Mouse (Mus musculus) forebrain, embryonic 12.5 days (tissue): ENCODE data around the gene Fubp3. TPM values are rescaled to one million over a fixed set of nuclear protein-coding genes. Genes with fewer than 3 reads are reported as not detected.

Experiments used
- ATAC-seq: fragments of 200-750 bp; cut with Nextera tagmentation; 2 replicates; pipeline ENCODE4 v1.8.0; 2017; ENCODE audit warnings: moderate TSS enrichment; ENCODE audit not compliant: low FRiP score
- H3K27ac ChIP-seq: fragments of 300-500 bp; sonication (generic); 2 replicates; pipeline ENCODE4 v1.5.1; 2016; ENCODE audit warnings: mild to moderate bottlenecking
- H3K27me3 ChIP-seq: fragments of 300-500 bp; sonication (generic); 2 replicates; pipeline ENCODE4 v1.6.1; 2016; ENCODE audit warnings: mild to moderate bottlenecking
- H3K36me3 ChIP-seq: fragments of 300-500 bp; sonication (generic); replicated peaks from 2 replicates; pipeline ENCODE4 v1.6.1; 2016; ENCODE audit warnings: mild to moderate bottlenecking
- H3K4me1 ChIP-seq: fragments of 300-500 bp; sonication (generic); 2 replicates; pipeline ENCODE4 v1.6.1; 2016
- H3K4me2 ChIP-seq: fragments of 300-500 bp; sonication (generic); 2 replicates; pipeline ENCODE4 v1.6.1; 2016; ENCODE audit warnings: mild to moderate bottlenecking, moderate library complexity
- H3K4me3 ChIP-seq: fragments of 300-500 bp; sonication (generic); replicated peaks from 2 replicates; pipeline ENCODE4 v1.5.1; 2016; ENCODE audit warnings: mild to moderate bottlenecking
- H3K9ac ChIP-seq: fragments of 300-500 bp; sonication (generic); 2 replicates; pipeline ENCODE4 v1.6.1; 2016; ENCODE audit warnings: mild to moderate bottlenecking
- H3K9me3 ChIP-seq: fragments of 300-500 bp; sonication (generic); 2 replicates; pipeline ENCODE4 v1.6.1; 2016
- WGBS: fragments of 180-500 bp; shearing (Covaris S2); methylation state at CpG from one replicate; pipeline ENCODE4 v1.1.7; 2016; 5-methylcytosine and 5-hydroxymethylcytosine counted together
- microRNA-seq: library from miRNA; unstranded; fragments of <30 nt; microRNA quantifications from one replicate; pipeline ENCODE4, GENCODE M21; 2017
- polyA plus RNA-seq: library from polyadenylated mRNA; unstranded; fragments of >200 nt; fragmentation: Nextera tagmentation; extraction: Ambion mirVana; gene quantifications from 2 replicates; pipeline ENCODE4 v1.2.1, GENCODE M21; 2016

Gene Fubp3
- polyA plus RNA-seq, 1 experiment from 2014 or later = 97.6 TPM

GRCm38 (mm10) chr2:31641929-31642328, 69.5 kb downstream of the Fubp3 start:
- Histone ChIP-seq H3K36me3 (no peaks in the 10 kb centered on the region), H3K9ac (no peak overlapping the region), H3K4me3 (peak overlapping the region; percentile 27), H3K4me2 (peak overlapping the region; percentile 46), H3K4me1 (peaks cover 51% of the 10 kb centered on the region), H3K27me3 (peaks cover 99% of the 10 kb centered on the region), H3K9me3 (no peaks in the 10 kb centered on the region), H3K27ac (no peak overlapping the region)
- 1% methylated on average over 18 of the region's 18 CpGs for WGBS
- no peak for ATAC-seq

DNA sequence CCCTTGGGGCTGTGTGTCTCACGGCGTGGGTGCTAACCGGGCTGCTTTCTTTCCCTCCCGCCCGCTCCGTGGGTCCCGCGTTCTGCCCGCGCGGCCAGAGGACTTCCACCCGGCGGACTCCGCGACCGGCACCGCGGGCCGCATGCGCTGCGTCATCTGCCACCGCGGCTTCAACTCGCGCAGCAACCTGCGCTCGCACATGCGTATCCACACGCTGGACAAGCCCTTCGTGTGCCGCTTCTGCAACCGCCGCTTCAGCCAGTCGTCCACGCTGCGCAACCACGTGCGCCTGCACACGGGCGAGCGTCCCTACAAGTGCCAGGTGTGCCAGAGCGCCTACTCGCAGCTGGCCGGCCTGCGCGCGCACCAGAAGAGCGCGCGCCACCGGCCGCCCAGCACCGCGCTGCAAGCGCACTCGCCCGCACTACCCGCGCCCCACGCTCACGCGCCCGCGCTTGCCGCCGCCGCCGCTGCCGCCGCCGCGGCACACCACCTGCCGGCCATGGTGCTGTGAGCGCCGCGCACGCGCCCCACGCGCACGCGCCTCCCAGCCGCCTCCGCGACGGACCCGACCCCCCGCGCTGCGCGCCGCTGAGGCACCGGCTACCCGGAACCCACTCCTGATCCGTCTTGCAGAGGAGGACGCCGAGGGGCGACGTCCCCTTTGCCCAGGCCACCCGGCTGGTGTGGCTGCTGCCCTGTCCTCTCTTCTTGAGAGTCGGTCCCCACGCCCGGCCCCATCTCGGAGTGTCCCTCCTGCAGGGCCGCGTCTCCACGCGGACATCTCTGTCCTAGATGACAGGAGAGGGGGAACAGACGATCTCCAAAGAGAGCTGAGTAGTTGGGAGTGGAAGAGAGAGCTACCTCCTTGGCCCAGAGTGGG, 81.8 kb downstream of the Fubp3 start:
- peak overlapping the region; percentile 55 for H3K4me3 ChIP-seq
- H3K36me3 ChIP-seq = no peaks in the 10 kb centered on the region
- peak overlapping the region; percentile 45 for H3K9ac ChIP-seq
- 0 out of 2 replicates have a peak, but pooled peaks cover 4% of the 10 kb centered on the region for H3K9me3 ChIP-seq
- peaks cover 97% of the 10 kb centered on the region for H3K27me3 ChIP-seq
- ATAC-seq = peak; percentile 65
- under 1% methylated on average over 99 of the region's 109 CpGs for WGBS
- H3K4me1 ChIP-seq = peaks cover 16% of the 10 kb centered on the region
- no peak overlapping the region for H3K27ac ChIP-seq
- peak overlapping the region; percentile 98 for H3K4me2 ChIP-seq

DNA sequence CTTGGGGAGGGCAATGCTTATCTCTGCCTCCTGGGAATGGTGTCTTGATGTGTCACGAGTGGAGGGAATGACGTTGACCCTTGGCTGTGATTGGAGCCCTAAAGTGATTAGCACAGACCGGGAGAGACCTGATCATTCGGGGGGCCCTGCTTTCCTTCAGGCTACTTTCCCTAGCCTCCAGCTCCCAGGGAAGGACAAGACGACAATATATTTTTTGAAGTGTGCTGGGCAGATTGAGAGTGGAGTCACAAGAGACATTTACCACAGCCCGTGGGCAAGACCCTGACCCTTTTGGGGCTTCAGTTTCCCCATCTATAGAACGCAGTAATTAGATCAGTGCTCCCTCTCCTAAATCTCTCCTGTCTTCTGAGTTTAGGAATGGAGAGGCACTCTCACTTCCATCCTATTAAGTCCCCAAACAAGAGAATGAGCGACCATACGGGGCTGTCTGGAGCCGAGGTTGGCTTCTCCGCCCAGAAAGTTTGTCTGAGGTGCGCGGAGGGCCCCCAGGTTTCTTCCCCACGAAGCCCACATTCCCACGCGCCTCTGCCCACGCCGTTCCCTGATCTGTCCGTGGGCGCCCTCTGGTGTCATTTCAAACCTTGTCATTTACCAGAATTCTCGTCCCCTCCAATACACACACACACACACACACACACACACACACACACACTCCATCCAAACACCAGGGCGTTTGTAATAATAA, 82.6 kb downstream of the Fubp3 start:
- Histone ChIP-seq H3K27ac (no peak overlapping the region), H3K4me3 (peak overlapping the region; percentile 55), H3K36me3 (no peaks in the 10 kb centered on the region), H3K9ac (0 out of 2 replicates have a peak overlapping the region, but pooled peaks have one; percentile 45), H3K27me3 (peaks cover 94% of the 10 kb centered on the region), H3K4me2 (peak overlapping the region; percentile 98), H3K4me1 (peaks cover 16% of the 10 kb centered on the region), H3K9me3 (0 out of 2 replicates have a peak, but pooled peaks cover 5% of the 10 kb centered on the region)
- 6% methylated on average over 22 of the region's 22 CpGs for WGBS
- ATAC-seq = peak; percentile 27

- Histone ChIP-seq H3K4me2 (no peak overlapping the region), H3K27ac (no peak overlapping the region), H3K9ac (no peak overlapping the region), H3K4me3 (no peak overlapping the region), H3K36me3 (no peaks in the 10 kb centered on the region), H3K9me3 (0 out of 2 replicates have a peak, but pooled peaks cover 5% of the 10 kb centered on the region), H3K4me1 (peaks cover 16% of the 10 kb centered on the region), H3K27me3 (peaks cover 80% of the 10 kb centered on the region)
- 87% methylated on average over 7 of the region's 7 CpGs for WGBS
- no peak for ATAC-seq
These were observed 83.9 kb downstream of the Fubp3 start for GRCm38 (mm10) chr2:31656374-31656773.

GRCm38 (mm10) chr2:31662939-31663803, 90.7 kb downstream of the Fubp3 start:
- H3K27ac ChIP-seq = no peak overlapping the region
- 0 out of 2 replicates have a peak, but pooled peaks cover 5% of the 10 kb centered on the region for H3K9me3 ChIP-seq
- H3K9ac ChIP-seq = no peak overlapping the region
- no peak for ATAC-seq
- no peaks in the 10 kb centered on the region for H3K4me1 ChIP-seq
- no peaks in the 10 kb centered on the region for H3K36me3 ChIP-seq
- no peak overlapping the region for H3K4me2 ChIP-seq
- WGBS = 74% methylated on average over 8 of the region's 8 CpGs
- H3K4me3 ChIP-seq = no peak overlapping the region
- H3K27me3 ChIP-seq = peaks cover 43% of the 10 kb centered on the region

DNA sequence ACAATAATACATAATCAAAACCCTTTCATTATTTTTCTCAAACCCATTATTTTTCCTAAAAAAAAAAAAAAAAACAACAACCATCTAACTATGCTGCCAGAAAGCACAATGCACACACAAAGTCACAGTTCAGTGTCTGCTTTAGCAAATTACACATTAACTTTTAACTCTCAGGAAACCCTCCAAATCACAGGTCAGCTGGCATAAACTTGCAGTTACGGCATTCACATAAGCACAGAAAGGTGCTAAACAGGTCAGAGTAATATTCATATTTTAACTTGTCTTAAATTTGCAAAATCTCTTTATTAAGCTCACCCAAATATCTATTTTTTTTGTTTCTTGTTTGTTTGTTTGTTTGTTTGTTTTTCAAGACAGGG, 91.3 kb downstream of the Fubp3 start:
- 0 out of 2 replicates have a peak, but pooled peaks cover 5% of the 10 kb centered on the region for H3K9me3 ChIP-seq
- 89% methylated on average over 1 of the region's 1 CpGs for WGBS
- H3K4me1 ChIP-seq = no peaks in the 10 kb centered on the region
- no peak overlapping the region for H3K4me2 ChIP-seq
- H3K27ac ChIP-seq = no peak overlapping the region
- H3K9ac ChIP-seq = no peak overlapping the region
- H3K27me3 ChIP-seq = peaks cover 37% of the 10 kb centered on the region
- no peaks in the 10 kb centered on the region for H3K36me3 ChIP-seq
- H3K4me3 ChIP-seq = no peak overlapping the region
- no peak for ATAC-seq

Small RNAs within 50 kb of the gene (microRNA-seq; reads per million reads assigned to microRNA genes)
- gene Mir6998 = 3.2 reads per million, percentile 8 among the genes with 10 or more reads in this experiment

Other genes with a start within 250 kb of the Fubp3 start
- gene Ass1, start 102.4 kb upstream of the Fubp3 start, polyA plus RNA-seq = 4.0 and 4.9 TPM in 2 replicates
- 5.4 and 6.7 TPM in 2 replicates for gene Prdm12, start 67.4 kb downstream of the Fubp3 start, polyA plus RNA-seq
- 57.8 and 60.7 TPM in 2 replicates for gene Exosc2, start 98.1 kb downstream of the Fubp3 start, polyA plus RNA-seq
- 44.4 and 47.3 TPM in 2 replicates for gene Abl1, start 115.7 kb downstream of the Fubp3 start, polyA plus RNA-seq
- 0.06 TPM in 1 of 2 replicates, not detected in the other for gene Qrfp, start 237.9 kb downstream of the Fubp3 start, polyA plus RNA-seq